Mouse (Mus musculus) liver, embryonic 14 days (tissue): ENCODE data around the gene Gpr108. TPM values are rescaled to one million over a fixed set of nuclear protein-coding genes. Genes with fewer than 3 reads are reported as not detected.

Experiments
- polyA plus RNA-seq: library from polyadenylated mRNA; depleted of rRNA; stranded (reverse); fragments of >200 nt; gene quantifications from 2 replicates; pipeline ENCODE4 v1.2.3, GENCODE M21; 2012; rRNA removed

Gpr108 gene
- polyA plus RNA-seq, result 7.1 and 7.9 TPM in 2 replicates

DNA sequence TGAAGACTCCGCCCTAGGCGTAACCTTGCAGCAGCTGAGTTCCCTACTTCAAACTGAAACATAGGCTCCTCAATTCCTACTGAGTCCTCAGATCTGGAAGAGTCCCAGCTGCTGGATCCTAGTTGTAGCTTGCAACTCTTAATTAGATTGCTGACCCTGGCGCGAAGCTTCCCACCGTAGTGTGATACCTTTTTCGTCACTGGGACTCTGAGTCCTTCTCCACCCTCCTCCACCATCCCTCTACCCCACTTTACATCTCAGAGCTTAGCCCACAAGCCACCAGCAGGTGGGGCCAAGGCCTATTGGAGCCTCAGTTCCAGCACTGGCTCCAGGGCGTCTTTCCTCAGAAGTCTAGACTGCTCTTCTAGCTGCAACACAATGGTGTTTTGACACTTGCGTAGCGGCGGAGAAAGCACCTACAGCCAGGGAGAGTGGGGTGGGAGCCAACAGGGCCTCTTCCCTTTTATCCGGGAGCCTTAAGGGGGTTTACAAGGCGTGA is at the start of gene Gpr108:
Gene Gpr108, minus strand, starts transcription at position 246 of the 499 bp plus-strand sequence.

DNA sequence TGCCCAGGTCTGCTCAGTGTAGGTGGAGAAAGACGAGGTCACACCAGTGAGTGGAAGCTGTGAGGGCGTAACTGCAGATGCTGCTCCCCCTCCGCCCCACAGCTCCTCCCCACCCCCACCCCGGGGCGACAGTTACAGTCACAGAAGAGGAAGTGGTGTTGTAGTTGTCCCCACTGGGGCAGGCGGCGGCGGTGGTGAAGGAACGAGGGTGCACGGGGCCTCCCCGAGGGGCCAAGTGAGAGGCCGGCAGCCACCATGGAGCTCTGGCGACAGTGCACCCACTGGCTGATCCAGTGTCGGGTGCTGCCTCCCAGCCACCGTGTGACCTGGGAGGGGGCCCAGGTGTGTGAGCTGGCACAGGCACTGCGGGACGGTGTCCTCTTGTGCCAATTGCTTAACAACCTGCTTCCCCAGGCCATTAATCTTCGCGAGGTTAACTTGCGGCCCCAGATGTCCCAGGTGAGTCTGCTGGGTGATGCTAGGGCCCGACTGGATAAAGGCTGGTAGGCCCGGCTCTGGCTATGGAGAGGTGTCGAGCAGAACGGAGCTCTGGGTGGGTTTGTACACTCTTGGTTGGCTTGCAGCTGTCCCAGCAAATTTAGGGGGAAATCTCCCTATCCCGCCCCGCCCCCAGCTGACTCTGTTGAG is 30.8 kb upstream of the Gpr108 start, which contains the start of gene Vav1:
Gene Vav1, plus strand, starts transcription at position 158 of the 648 bp plus-strand sequence.

DNA sequence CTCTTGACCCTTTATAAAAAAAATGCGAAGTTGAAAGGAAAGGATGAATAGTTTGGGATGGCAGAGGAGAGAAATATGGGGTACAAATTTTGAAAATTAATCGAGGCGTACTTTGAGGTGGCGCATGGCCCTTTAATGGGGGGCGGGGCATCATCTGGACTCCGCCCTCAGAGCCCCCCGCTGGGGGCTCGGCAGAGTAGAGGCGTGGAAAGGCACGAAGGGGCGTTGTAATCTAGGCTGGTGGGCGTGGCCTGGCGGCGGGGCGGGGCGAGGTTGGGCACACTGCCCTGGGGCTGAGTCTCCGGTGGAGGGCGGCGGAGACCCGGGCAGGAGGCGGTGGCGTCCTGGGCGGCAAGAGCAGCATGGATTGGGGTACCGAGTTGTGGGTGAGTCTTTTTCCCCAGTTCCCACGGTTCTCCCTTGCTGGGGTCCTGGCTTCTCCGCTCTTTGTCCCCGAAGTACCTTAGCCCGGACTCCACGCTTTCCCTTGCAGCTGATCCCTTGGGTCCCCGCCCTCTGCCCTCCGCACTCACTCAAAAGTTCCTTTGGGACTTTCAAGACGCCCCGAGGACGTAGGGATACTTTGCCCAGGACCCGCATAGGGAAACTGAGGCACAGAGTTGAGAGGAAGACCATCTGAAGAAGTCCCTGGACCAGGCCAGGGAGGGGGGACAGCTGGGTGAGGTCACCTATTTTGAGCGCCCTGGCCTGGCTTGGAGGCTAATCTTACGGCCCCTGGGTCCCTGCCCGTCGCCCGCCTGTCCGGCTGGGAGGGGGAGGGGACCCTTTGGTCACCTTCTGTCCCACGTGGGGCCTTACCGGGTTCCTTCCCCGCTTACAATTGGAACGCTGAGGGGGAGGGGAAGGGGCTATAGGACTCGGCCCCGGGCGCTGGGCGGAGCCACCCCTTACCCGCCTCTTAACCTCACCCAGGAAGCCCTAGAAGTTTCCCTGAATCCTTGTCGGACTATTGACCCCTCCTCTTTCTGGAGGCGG is 1.2 kb upstream of the Gpr108 start, which contains the start of gene Trip10:
Gene Trip10, plus strand, starts transcription at position 270 of the 996 bp plus-strand sequence.

DNA sequence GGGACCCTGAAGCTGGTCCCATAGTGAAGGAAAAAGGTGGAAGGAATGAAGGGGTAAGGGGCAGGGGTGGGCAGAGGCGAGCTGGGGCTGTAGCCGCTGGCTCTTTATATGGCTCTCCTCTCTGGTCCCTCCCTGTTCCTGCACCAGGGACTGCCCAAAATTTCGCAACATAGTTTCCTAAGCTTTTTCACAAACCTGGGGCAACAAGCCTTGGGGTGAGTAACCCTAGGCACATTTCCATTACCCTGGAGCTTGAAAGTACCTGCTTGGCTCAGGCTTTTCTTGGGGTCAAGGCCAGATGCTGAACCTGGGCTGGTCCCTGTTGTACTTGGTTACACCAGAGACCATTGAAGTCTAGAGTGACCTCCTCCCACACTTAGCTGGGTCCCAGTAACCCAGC is 20.2 kb downstream of the Gpr108 start, which contains the start of gene C3:
Gene C3, minus strand, starts transcription at position 123 of the 400 bp plus-strand sequence.

DNA sequence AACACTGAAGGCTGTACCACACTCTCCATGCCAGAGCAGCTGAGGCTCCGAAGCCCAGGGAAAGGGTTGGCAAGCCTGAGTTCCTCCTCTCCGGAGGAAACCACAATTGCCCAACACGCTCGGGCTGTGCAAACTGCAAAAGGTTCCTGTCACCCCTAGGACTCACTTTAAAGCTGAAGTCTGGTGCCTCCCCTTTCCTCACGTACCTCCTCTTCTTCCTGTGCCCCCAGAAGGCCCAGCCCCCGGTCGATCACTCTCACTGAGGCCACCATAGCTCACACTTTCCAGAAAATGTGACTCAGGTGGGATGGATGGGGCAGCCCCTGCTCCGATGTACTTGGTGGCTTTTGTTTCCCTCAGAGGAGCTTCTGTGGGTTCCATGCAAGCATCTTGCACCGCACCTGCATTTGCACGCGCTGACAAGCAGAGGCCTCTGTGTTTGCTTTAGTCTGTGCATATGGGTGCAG is 54.2 kb downstream of the Gpr108 start, which contains the start of gene Tnfsf14:
Gene Tnfsf14, minus strand, starts transcription at position 137 of the 467 bp plus-strand sequence.

Other genes with a start within 250 kb of the Gpr108 start
- not detected in 2 replicates for gene Pspn, start 248.4 kb downstream of the Gpr108 start, polyA plus RNA-seq
- 60.1 and 66.8 TPM in 2 replicates for gene Gtf2f1, start 237.2 kb downstream of the Gpr108 start, polyA plus RNA-seq
- gene Gm17949, start 237.0 kb downstream of the Gpr108 start, polyA plus RNA-seq, result not detected in 2 replicates
- 30.1 and 35.2 TPM in 2 replicates for gene Khsrp, start 216.9 kb downstream of the Gpr108 start, polyA plus RNA-seq
- not detected in 2 replicates for gene Slc25a41, start 206.8 kb downstream of the Gpr108 start, polyA plus RNA-seq
- gene Crb3, start 189.3 kb downstream of the Gpr108 start, polyA plus RNA-seq, result 4.4 and 5.0 TPM in 2 replicates
- gene Slc25a23, start 188.6 kb downstream of the Gpr108 start, polyA plus RNA-seq, result 7.2 and 9.3 TPM in 2 replicates
- gene Dennd1c, start 169.9 kb downstream of the Gpr108 start, polyA plus RNA-seq, result 0.93 and 1.6 TPM in 2 replicates
- gene Tubb4a, start 160.7 kb downstream of the Gpr108 start, polyA plus RNA-seq, result 0.18 and 0.37 TPM in 2 replicates
- 0.46 and 0.59 TPM in 2 replicates for gene Tnfsf9, start 143.1 kb downstream of the Gpr108 start, polyA plus RNA-seq
- gene Cd70, start 98.7 kb downstream of the Gpr108 start, polyA plus RNA-seq, result not detected in 2 replicates
- 2.1 and 2.4 TPM in 2 replicates for gene Tnfsf14, start 54.3 kb downstream of the Gpr108 start, polyA plus RNA-seq
- 240 and 245 TPM in 2 replicates for gene C3, start 20.3 kb downstream of the Gpr108 start, polyA plus RNA-seq
- 6.3 and 7.9 TPM in 2 replicates for gene Trip10, start 1.0 kb upstream of the Gpr108 start, polyA plus RNA-seq
- 7.1 and 9.0 TPM in 2 replicates for gene Vav1, start 30.7 kb upstream of the Gpr108 start, polyA plus RNA-seq
- 9.1 and 14.4 TPM in 2 replicates for gene Adgre1, start 110.2 kb upstream of the Gpr108 start, polyA plus RNA-seq